Mouse (Mus musculus) ES-E14 (cell line): ENCODE results near the gene Psmd7. TPM values are rescaled to one million over a fixed set of nuclear protein-coding genes. Genes with fewer than 3 reads are reported as not detected.
A peak's percentile ranks its signal among the peaks of the same experiment; 100 is the strongest.
"Not testable (repeated sequence)": the region's sequence is repeated elsewhere in the genome, so short reads cannot be mapped to it uniquely, and the experiment has no call there.

Experiments used
- DNase-seq: peaks from one replicate; pipeline ENCODE4 v3.0.0-alpha.2; 2013; ENCODE audit warnings: low read depth, low spot score
- H3K27ac ChIP-seq: 2 replicates; pipeline ENCODE4 v1.5.1; 2012; ENCODE audit warnings: low read depth, mild to moderate bottlenecking, low read length, moderate library complexity, mixed read lengths; ENCODE audit not compliant: poor library complexity, insufficient read depth, severe bottlenecking
- H3K36me3 ChIP-seq: 2 replicates; pipeline ENCODE4 v1.6.1; 2012; ENCODE audit warnings: mild to moderate bottlenecking, low read length, moderate library complexity, mixed read lengths; ENCODE audit not compliant: control insufficient read depth, poor library complexity, insufficient read depth, severe bottlenecking
- H3K4me1 ChIP-seq, 2 experiments: fragments of 150-350 bp in 1 of 2; sonication (generic) in 1 of 2; 2 replicates each; pipeline ENCODE4 v1.6.1; 2012; ENCODE audit warnings: low read length in 2 of 2, mild to moderate bottlenecking in 1 of 2, mixed read lengths in 1 of 2; ENCODE audit not compliant: control insufficient read depth in 2 of 2, insufficient read depth in 2 of 2, poor library complexity in 1 of 2
- H3K4me3 ChIP-seq, 2 experiments: fragments of 150-350 bp in 1 of 2; sonication (generic) in 1 of 2; 2 replicates each; pipeline ENCODE4 v1.5.1; 2012; ENCODE audit warnings: low read length in 2 of 2, low read depth in 1 of 2, mild to moderate bottlenecking in 1 of 2, mixed read lengths in 1 of 2; ENCODE audit not compliant: insufficient read depth in 1 of 2, poor library complexity in 1 of 2, severe bottlenecking in 1 of 2
- H3K9ac ChIP-seq: 2 replicates; pipeline ENCODE4 v1.6.1; 2012; ENCODE audit warnings: low read depth, mild to moderate bottlenecking, low read length, mixed read lengths; ENCODE audit not compliant: poor library complexity, insufficient read depth, severe bottlenecking
- H3K9me3 ChIP-seq: fragments of 150-350 bp; sonication (generic); 2 replicates; pipeline ENCODE4 v1.6.1; 2012; ENCODE audit warnings: low read depth, mild to moderate bottlenecking, low read length; ENCODE audit not compliant: control insufficient read depth, insufficient read depth
- CHD2 ChIP-seq: IDR thresholded peaks from 2 replicates; pipeline ENCODE4 v1.6.1; 2014; ENCODE audit warnings: mild to moderate bottlenecking, low read depth, low read length, inconsistent platforms
- HCFC1 ChIP-seq: IDR thresholded peaks from 2 replicates; pipeline ENCODE4 v1.6.1; 2012; ENCODE audit warnings: low read length, inconsistent platforms, borderline replicate concordance; ENCODE audit not compliant: insufficient read depth
- MAFK ChIP-seq: IDR thresholded peaks from 2 replicates; pipeline ENCODE4 v1.6.1; 2014; ENCODE audit warnings: mild to moderate bottlenecking, low read depth, low read length, inconsistent platforms; ENCODE audit not compliant: insufficient read depth
- ZC3H11A ChIP-seq: IDR thresholded peaks from 2 replicates; pipeline ENCODE4 v1.6.1; 2012; ENCODE audit warnings: low read depth, mild to moderate bottlenecking, inconsistent platforms, low read length, borderline replicate concordance
- ZNF384 ChIP-seq: IDR thresholded peaks from 2 replicates; pipeline ENCODE4 v1.6.1; 2012; ENCODE audit warnings: low read depth, low read length, inconsistent platforms
- in situ Hi-C, 2 experiments: fragments of 600-800 bp; cut with MboI; formaldehyde crosslinking; loops; one replicate each; pipeline ENCODE4 v1.15.1; 2025; ENCODE audit warnings: low sequenced_read_pairs in 2 of 2, inconsistent platforms in 1 of 2; ENCODE audit not compliant: unreplicated experiment in 2 of 2
- total RNA-seq: library from RNA; depleted of rRNA; stranded (reverse); fragments of 300-350 nt; gene quantifications from 2 replicates; pipeline ENCODE4 v1.2.3, GENCODE M21; 2012; rRNA removed

The Psmd7 gene
- 125 and 150 TPM in 2 replicates for total RNA-seq

GRCm38 (mm10) chr8:107587995-107588780 is at the start of gene Psmd7:
TSS of gene Psmd7 (minus strand) at chr8:107588464.
- H3K9me3 ChIP-seq = no peaks in the 10 kb centered on the region
- DNase-seq = peak; percentile 88
- peak within 1 kb of the TSS; percentile 79 to 96 for H3K4me3 ChIP-seq
- 0 out of 2 replicates have a peak, but pooled peaks have one; percentile 31 for TF ChIP-seq CHD2
- TF ChIP-seq MAFK = peak; percentile 67; the same call in 1 of the 2 replicates
- peak; percentile 92 for TF ChIP-seq HCFC1
- TF ChIP-seq ZC3H11A = no peak
- peak; percentile 96 for TF ChIP-seq ZNF384
- H3K4me1 ChIP-seq = peaks cover 0 to 2% of the 10 kb centered on the region in 2 experiments; a peak in 1 of 4 replicates
- in situ Hi-C loops = no loop called here
- peak within 1 kb of the TSS; percentile 97 for H3K9ac ChIP-seq
- H3K36me3 ChIP-seq = peaks cover 26% of the 10 kb centered on the region
- H3K27ac ChIP-seq = peak within 1 kb of the TSS; percentile 76

DNA sequence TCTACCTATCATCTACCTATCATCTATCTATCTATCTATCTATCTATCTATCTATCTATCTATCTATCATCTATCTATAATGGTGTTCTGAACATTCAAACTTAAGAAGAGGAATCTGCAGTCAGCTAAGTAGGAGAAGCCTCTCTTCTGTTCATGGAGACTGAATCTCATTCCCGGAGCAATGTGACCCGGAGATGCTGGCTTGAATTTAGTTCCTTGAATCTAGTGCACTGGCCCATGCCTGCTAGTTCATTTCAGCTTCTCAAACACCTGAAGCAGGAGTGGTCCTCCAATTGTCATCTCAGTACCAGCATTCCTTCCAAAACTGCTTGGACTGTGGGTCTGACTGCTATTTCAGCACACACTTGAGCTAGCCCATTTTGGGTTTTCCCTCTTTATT is 45.5 kb upstream of the Psmd7 start:
- in situ Hi-C loops = no loop called here
- no peak for DNase-seq

GRCm38 (mm10) chr8:107629701-107630100 is 41.4 kb upstream of the Psmd7 start:
- no peak for TF ChIP-seq MAFK
- TF ChIP-seq CHD2 = no peak
- no peak for TF ChIP-seq HCFC1
- TF ChIP-seq ZNF384 = no peak
- TF ChIP-seq ZC3H11A = no peak
- Histone ChIP-seq H3K27ac (no peak overlapping the region), H3K36me3 (no peaks in the 10 kb centered on the region), H3K9ac (no peak overlapping the region), H3K9me3 (no peaks in the 10 kb centered on the region), H3K4me1 (no peaks in the 10 kb centered on the region), H3K4me3 (no peak overlapping the region)
- DNase-seq = no peak
- in situ Hi-C loops = no loop called here

More for the DNA sequence above, 45.5 kb upstream of the Psmd7 start:
- Histone ChIP-seq H3K9me3 (no peaks in the 10 kb centered on the region), H3K4me3 (no peak overlapping the region), H3K4me1 (no peaks in the 10 kb centered on the region), H3K9ac (no peak overlapping the region), H3K36me3 (no peaks in the 10 kb centered on the region), H3K27ac (no peak overlapping the region)
- TF ChIP-seq HCFC1 (no peak), ZNF384 (no peak), CHD2 (no peak), MAFK (no peak), ZC3H11A (no peak)

DNA sequence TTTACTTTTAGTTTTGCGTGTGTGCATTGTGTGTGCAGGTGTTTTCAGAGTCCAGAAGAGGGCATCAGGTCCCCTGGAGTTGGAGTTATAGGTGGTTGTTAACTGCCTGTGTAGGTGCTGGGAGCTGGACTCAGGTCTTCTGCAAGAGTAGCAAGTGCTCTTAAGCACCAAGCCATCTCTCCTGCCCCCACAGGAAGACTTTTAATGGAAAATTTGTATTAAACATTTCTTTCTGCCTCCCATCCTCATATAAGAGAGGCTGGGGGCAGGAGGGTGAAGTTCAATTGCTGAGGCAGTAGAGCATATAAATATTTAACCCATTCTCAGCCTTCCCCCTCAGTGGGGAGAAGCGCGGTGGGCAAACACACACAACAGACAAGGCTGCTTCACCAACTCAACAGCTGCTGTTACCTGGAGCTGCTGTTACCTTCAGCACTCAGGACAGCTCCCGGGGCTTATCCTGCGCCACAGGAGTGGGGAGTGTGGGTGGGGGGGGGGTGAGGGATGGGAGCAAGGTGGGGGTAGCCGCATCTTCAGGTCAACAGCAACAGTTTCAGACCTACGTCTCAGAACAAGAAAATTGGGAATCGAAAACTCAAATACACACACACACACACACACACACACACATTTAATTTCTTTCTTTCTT is 40.4 kb upstream of the Psmd7 start:
- TF ChIP-seq HCFC1 = no peak
- no peak for TF ChIP-seq ZC3H11A
- no peak for TF ChIP-seq MAFK
- TF ChIP-seq CHD2 = no peak
- no peak for TF ChIP-seq ZNF384
- in situ Hi-C loops = no loop called here
- Histone ChIP-seq H3K9me3 (no peaks in the 10 kb centered on the region), H3K4me3 (no peak overlapping the region), H3K27ac (no peak overlapping the region), H3K36me3 (no peaks in the 10 kb centered on the region), H3K9ac (no peak overlapping the region), H3K4me1 (no peaks in the 10 kb centered on the region)
- no peak for DNase-seq

- no peak overlapping the region for H3K4me3 ChIP-seq
Observed at GRCm38 (mm10) chr8:107627881-107628280, 39.6 kb upstream of the Psmd7 start.

GRCm38 (mm10) chr8:107624301-107624700 is 36.0 kb upstream of the Psmd7 start:
- H3K27ac ChIP-seq, H3K9me3 ChIP-seq, H3K4me3 ChIP-seq, H3K36me3 ChIP-seq, H3K9ac ChIP-seq, in situ Hi-C loops, H3K4me1 ChIP-seq, DNase-seq: not testable (repeated sequence)

More at GRCm38 (mm10) chr8:107627881-107628280, 39.6 kb upstream of the Psmd7 start:
- no peak for DNase-seq
- in situ Hi-C loops = no loop called here
- no peaks in the 10 kb centered on the region for H3K9me3 ChIP-seq
- H3K36me3 ChIP-seq = no peaks in the 10 kb centered on the region
- no peaks in the 10 kb centered on the region for H3K4me1 ChIP-seq
- H3K9ac ChIP-seq = no peak overlapping the region
- no peak overlapping the region for H3K27ac ChIP-seq
- TF ChIP-seq ZC3H11A (no peak), CHD2 (no peak), ZNF384 (no peak), HCFC1 (no peak), MAFK (no peak)
